Mouse (Mus musculus) brown adipose tissue, adult 24 weeks (tissue): ENCODE results near the gene Naa80. TPM values are rescaled to one million over a fixed set of nuclear protein-coding genes. Genes with fewer than 3 reads are reported as not detected.
"Not testable (repeated sequence)": the region's sequence is repeated elsewhere in the genome, so short reads cannot be mapped to it uniquely, and the experiment has no call there.

ENCODE experiments used
- H3K27ac ChIP-seq: fragments of 200-500 bp; replicated peaks from 2 replicates; pipeline ENCODE4 v1.5.1; 2012; ENCODE audit warnings: low read depth, mild to moderate bottlenecking, low read length
- H3K4me1 ChIP-seq: fragments of 200-500 bp; 2 replicates; pipeline ENCODE4 v1.6.1; 2012; ENCODE audit warnings: low read length, mixed read lengths; ENCODE audit not compliant: control insufficient read depth, insufficient read depth, insufficient read length
- H3K4me3 ChIP-seq: fragments of 200-500 bp; 2 replicates; pipeline ENCODE4 v1.5.1; 2012; ENCODE audit warnings: low read depth, mild to moderate bottlenecking, low read length, moderate library complexity; ENCODE audit not compliant: insufficient read depth
- polyA plus RNA-seq: library from polyadenylated mRNA; stranded (reverse); fragments of >200 nt; gene quantifications from 2 replicates; pipeline ENCODE4 v1.2.4, GENCODE M21; 2012; ENCODE audit not compliant: missing spikeins, insufficient read depth, insufficient read length

The Naa80 gene
- polyA plus RNA-seq, 1 experiment = 31.3 TPM

GRCm38 (mm10) chr9:107556346-107556745 lies 22.3 kb upstream of the Naa80 start:
- peak overlapping the region; percentile 40; the same call in 1 of the 2 replicates for H3K27ac ChIP-seq
- peaks cover 8% of the 10 kb centered on the region for H3K4me1 ChIP-seq
- peak overlapping the region; percentile 81 for H3K4me3 ChIP-seq

GRCm38 (mm10) chr9:107563029-107563581 lies 15.6 kb upstream of the Naa80 start, which contains the start of gene Tusc2:
TSS of gene Tusc2 (plus strand) at chr9:107563255.
- peaks cover 18% of the 10 kb centered on the region for H3K4me1 ChIP-seq
- peak within 1 kb of the TSS; percentile 62 for H3K27ac ChIP-seq
- H3K4me3 ChIP-seq = peak within 1 kb of the TSS; percentile 80

GRCm38 (mm10) chr9:107565556-107565955 lies 13.1 kb upstream of the Naa80 start:
- H3K4me1 ChIP-seq = peaks cover 27% of the 10 kb centered on the region
- H3K4me3 ChIP-seq = peak overlapping the region; percentile 80
- H3K27ac ChIP-seq = peak overlapping the region; percentile 99

GRCm38 (mm10) chr9:107566041-107566709 lies 12.5 kb upstream of the Naa80 start:
- peak overlapping the region; percentile 99 for H3K27ac ChIP-seq
- peaks cover 33% of the 10 kb centered on the region for H3K4me1 ChIP-seq
- H3K4me3 ChIP-seq = peak overlapping the region; percentile 44

- Histone ChIP-seq H3K4me1 (peaks cover 36% of the 10 kb centered on the region), H3K27ac (peak overlapping the region; percentile 99), H3K4me3 (peak overlapping the region; percentile 87)
Measured at GRCm38 (mm10) chr9:107566855-107567254, 11.8 kb upstream of the Naa80 start.

GRCm38 (mm10) chr9:107567702-107568319 lies 10.9 kb upstream of the Naa80 start, which contains the start of gene Hyal2:
TSS of gene Hyal2 (plus strand) at chr9:107567945.
- peak within 1 kb of the TSS; percentile 99 for H3K27ac ChIP-seq
- H3K4me3 ChIP-seq = peak within 1 kb of the TSS; percentile 87
- H3K4me1 ChIP-seq = peaks cover 39% of the 10 kb centered on the region

GRCm38 (mm10) chr9:107568331-107569261 lies 10.1 kb upstream of the Naa80 start:
- Histone ChIP-seq H3K4me1 (peaks cover 39% of the 10 kb centered on the region), H3K4me3 (peak overlapping the region; percentile 87), H3K27ac (peak overlapping the region; percentile 99)

GRCm38 (mm10) chr9:107569270-107569669 lies 9.4 kb upstream of the Naa80 start:
- peaks cover 34% of the 10 kb centered on the region for H3K4me1 ChIP-seq
- H3K27ac ChIP-seq = peak overlapping the region; percentile 99

GRCm38 (mm10) chr9:107570016-107570415 lies 8.7 kb upstream of the Naa80 start:
- Histone ChIP-seq H3K27ac (peak overlapping the region; percentile 99), H3K4me3 (peak overlapping the region; percentile 87), H3K4me1 (peaks cover 32% of the 10 kb centered on the region)

More at GRCm38 (mm10) chr9:107569270-107569669, 9.4 kb upstream of the Naa80 start:
- peak overlapping the region; percentile 87 for H3K4me3 ChIP-seq

GRCm38 (mm10) chr9:107570845-107571244 lies 7.8 kb upstream of the Naa80 start:
- H3K4me3 ChIP-seq = peak overlapping the region; percentile 87
- peaks cover 32% of the 10 kb centered on the region for H3K4me1 ChIP-seq
- H3K27ac ChIP-seq = peak overlapping the region; percentile 47; the same call in 1 of the 2 replicates

GRCm38 (mm10) chr9:107571534-107572326 lies 7.0 kb upstream of the Naa80 start:
- peak overlapping the region; percentile 47 for H3K27ac ChIP-seq
- H3K4me3 ChIP-seq = peak overlapping the region; percentile 87
- H3K4me1 ChIP-seq = peaks cover 27% of the 10 kb centered on the region

GRCm38 (mm10) chr9:107572327-107572662 lies 6.4 kb upstream of the Naa80 start:
- Histone ChIP-seq H3K4me1 (peaks cover 28% of the 10 kb centered on the region), H3K27ac (no peak overlapping the region)

GRCm38 (mm10) chr9:107573774-107574173 lies 4.9 kb upstream of the Naa80 start:
- H3K4me3 ChIP-seq, H3K27ac ChIP-seq: not testable (repeated sequence)
- peaks cover 26% of the 10 kb centered on the region for H3K4me1 ChIP-seq

More at GRCm38 (mm10) chr9:107572327-107572662, 6.4 kb upstream of the Naa80 start:
- H3K4me3 ChIP-seq = no peak overlapping the region
